Mouse (Mus musculus) kidney, postnatal 0 days (tissue): ENCODE data around the gene Platr17. TPM values are rescaled to one million over a fixed set of nuclear protein-coding genes. Genes with fewer than 3 reads are reported as not detected.

ENCODE experiments used
- ATAC-seq: fragments of 200-750 bp; cut with Nextera tagmentation; replicated peaks from 2 replicates; pipeline ENCODE4 v1.8.0; 2017; ENCODE audit warnings: low read depth, moderate number of reproducible peaks, moderate TSS enrichment, moderate library complexity; ENCODE audit not compliant: low FRiP score
- DNase-seq: peaks from one replicate; pipeline ENCODE4 v3.0.0-alpha.2; 2016; ENCODE audit warnings: low spot score
- H3K27ac ChIP-seq: fragments of 300-500 bp; sonication (generic); 2 replicates; pipeline ENCODE4 v1.5.1; 2014; ENCODE audit warnings: mild to moderate bottlenecking
- H3K27me3 ChIP-seq: fragments of 300-500 bp; sonication (generic); 2 replicates; pipeline ENCODE4 v1.6.1; 2014; ENCODE audit warnings: low read length, mixed read lengths; ENCODE audit not compliant: insufficient read depth
- H3K36me3 ChIP-seq: fragments of 300-500 bp; sonication (generic); 2 replicates; pipeline ENCODE4 v1.6.1; 2014; ENCODE audit warnings: low read length, mixed read lengths; ENCODE audit not compliant: insufficient read depth
- H3K4me1 ChIP-seq: fragments of 300-500 bp; sonication (generic); replicated peaks from 2 replicates; pipeline ENCODE4 v1.6.1; 2014; ENCODE audit warnings: antibody characterized with exemption, low read length, mixed read lengths; ENCODE audit not compliant: insufficient read depth
- H3K4me2 ChIP-seq: fragments of 300-500 bp; sonication (generic); 2 replicates; pipeline ENCODE4 v1.6.1; 2014; ENCODE audit warnings: mild to moderate bottlenecking, low read length, moderate library complexity, mixed read lengths
- H3K4me3 ChIP-seq: fragments of 300-500 bp; sonication (generic); replicated peaks from 2 replicates; pipeline ENCODE4 v1.5.1; 2014; ENCODE audit warnings: low read depth, low read length
- H3K9ac ChIP-seq: fragments of 300-500 bp; sonication (generic); 2 replicates; pipeline ENCODE4 v1.6.1; 2014; ENCODE audit warnings: low read depth, low read length
- H3K9me3 ChIP-seq: fragments of 300-500 bp; sonication (generic); replicated peaks from 2 replicates; pipeline ENCODE4 v1.6.1; 2016; ENCODE audit warnings: low read length, inconsistent platforms, mixed read lengths
- CTCF ChIP-seq: IDR thresholded peaks from 2 replicates; pipeline ENCODE4 v1.5.1; 2016; ENCODE audit warnings: antibody characterized with exemption, low read depth, mild to moderate bottlenecking, moderate library complexity
- WGBS: fragments of 180-500 bp; shearing (Covaris S2); extraction: QIAGEN DNeasy Blood & Tissue Kit; methylation state at CpG from one replicate; pipeline ENCODE4 v1.1.7; 2014; 5-methylcytosine and 5-hydroxymethylcytosine counted together
- polyA plus RNA-seq: library from polyadenylated mRNA; unstranded; fragments of >200 nt; fragmentation: Nextera tagmentation; extraction: Ambion mirVana; gene quantifications from 2 replicates; pipeline ENCODE4 v1.2.1, GENCODE M21; 2015

Platr17 gene
- polyA plus RNA-seq, 1 experiment from 2014 or later, result 0.29 TPM

DNA sequence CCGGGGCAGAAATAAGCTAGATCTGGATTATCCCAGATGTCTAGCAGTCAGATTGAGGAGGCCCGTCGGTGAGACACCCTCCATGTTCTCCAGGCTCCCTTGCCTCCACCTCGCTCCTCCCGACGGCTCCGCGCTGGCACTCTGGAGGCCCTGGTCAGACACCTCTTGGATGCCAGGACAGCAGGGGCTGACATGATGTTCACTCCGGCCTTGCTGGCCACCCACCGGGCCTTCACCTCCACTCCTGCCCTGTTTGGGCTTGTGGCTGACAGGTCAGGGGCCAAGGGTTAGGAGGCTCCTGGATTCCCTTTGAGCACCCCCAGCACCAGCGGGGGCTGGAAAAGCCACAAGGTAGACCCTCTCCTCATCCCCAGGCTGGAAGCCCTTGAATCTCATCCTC lies 27.0 kb downstream of the Platr17 start:
- Histone ChIP-seq H3K9me3 (no peaks in the 10 kb centered on the region), H3K27me3 (no peaks in the 10 kb centered on the region), H3K4me2 (no peak overlapping the region), H3K36me3 (peaks cover 16% of the 10 kb centered on the region), H3K9ac (no peak overlapping the region), H3K4me1 (peaks cover 3% of the 10 kb centered on the region; the same call in 1 of the 2 replicates), H3K4me3 (no peak overlapping the region), H3K27ac (no peak overlapping the region)
- 91% methylated on average over 11 of the region's 11 CpGs for WGBS
- no peak for ATAC-seq
- TF ChIP-seq CTCF, result no peak
- DNase-seq, result no peak

- no peak for TF ChIP-seq CTCF
- Histone ChIP-seq H3K27me3 (no peaks in the 10 kb centered on the region), H3K9me3 (no peaks in the 10 kb centered on the region), H3K4me3 (no peak overlapping the region), H3K4me2 (no peak overlapping the region), H3K36me3 (peaks cover 21% of the 10 kb centered on the region), H3K9ac (no peak overlapping the region), H3K4me1 (peaks cover 3% of the 10 kb centered on the region; the same call in 1 of the 2 replicates), H3K27ac (no peak overlapping the region)
- DNase-seq (no peak), ATAC-seq (no peak)
- 90% methylated on average over 14 of the region's 14 CpGs for WGBS
These were observed 27.5 kb downstream of the Platr17 start for GRCm38 (mm10) chr17:33932448-33932847.

GRCm38 (mm10) chr17:33932970-33933369 lies 28.0 kb downstream of the Platr17 start:
- H3K9ac ChIP-seq, result no peak overlapping the region
- 90% methylated on average over 15 of the region's 15 CpGs for WGBS
- no peaks in the 10 kb centered on the region for H3K9me3 ChIP-seq
- no peak overlapping the region for H3K4me2 ChIP-seq
- H3K4me1 ChIP-seq, result peaks cover 3% of the 10 kb centered on the region; the same call in 1 of the 2 replicates
- ATAC-seq (no peak), DNase-seq (no peak)
- H3K4me3 ChIP-seq, result no peak overlapping the region
- H3K27me3 ChIP-seq, result no peaks in the 10 kb centered on the region
- no peak for TF ChIP-seq CTCF
- no peak overlapping the region for H3K27ac ChIP-seq
- H3K36me3 ChIP-seq, result peaks cover 24% of the 10 kb centered on the region

DNA sequence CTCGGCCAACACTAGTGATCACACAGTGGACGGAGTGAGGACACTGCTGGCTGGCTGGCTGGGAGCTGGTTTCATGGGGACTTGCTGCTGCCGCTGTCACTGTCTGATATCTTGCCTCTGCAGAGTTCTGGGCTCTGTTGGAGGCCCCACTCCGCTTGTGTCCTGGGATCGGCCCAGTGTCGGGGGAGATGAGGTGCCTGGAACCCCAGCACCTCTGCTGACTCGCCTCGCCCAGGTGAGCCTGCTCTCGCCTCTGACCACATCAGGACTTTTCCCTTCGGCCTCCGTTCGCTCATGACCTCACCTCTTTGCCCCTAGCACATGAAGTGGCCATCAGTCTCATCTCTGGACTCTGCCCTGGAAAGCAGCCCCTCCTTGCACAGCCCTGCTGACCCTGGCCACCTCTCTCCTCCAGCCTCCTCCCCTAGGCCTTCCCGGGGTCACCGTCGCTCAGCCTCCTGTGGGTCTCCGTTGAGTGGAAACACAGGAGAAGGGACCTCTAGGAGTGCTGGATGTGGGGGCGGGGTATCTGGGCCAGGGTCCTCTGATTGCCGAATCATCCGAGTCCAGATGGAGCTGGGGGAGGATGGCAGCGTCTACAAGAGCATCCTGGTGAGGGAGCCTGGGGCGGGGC lies 30.6 kb downstream of the Platr17 start:
- no peaks in the 10 kb centered on the region for H3K9me3 ChIP-seq
- no peaks in the 10 kb centered on the region for H3K27me3 ChIP-seq
- no peak for ATAC-seq
- H3K4me2 ChIP-seq, result no peak overlapping the region
- no peak overlapping the region for H3K27ac ChIP-seq
- peaks cover 24% of the 10 kb centered on the region for H3K36me3 ChIP-seq
- 80% methylated on average over 20 of the region's 21 CpGs for whole genome bisulfite sequencing
- H3K4me3 ChIP-seq, result no peak overlapping the region
- no peak overlapping the region for H3K9ac ChIP-seq
- no peak for DNase-seq
- H3K4me1 ChIP-seq, result peaks cover under 1% of the 10 kb centered on the region; the same call in 1 of the 2 replicates
- no peak for TF ChIP-seq CTCF

DNA sequence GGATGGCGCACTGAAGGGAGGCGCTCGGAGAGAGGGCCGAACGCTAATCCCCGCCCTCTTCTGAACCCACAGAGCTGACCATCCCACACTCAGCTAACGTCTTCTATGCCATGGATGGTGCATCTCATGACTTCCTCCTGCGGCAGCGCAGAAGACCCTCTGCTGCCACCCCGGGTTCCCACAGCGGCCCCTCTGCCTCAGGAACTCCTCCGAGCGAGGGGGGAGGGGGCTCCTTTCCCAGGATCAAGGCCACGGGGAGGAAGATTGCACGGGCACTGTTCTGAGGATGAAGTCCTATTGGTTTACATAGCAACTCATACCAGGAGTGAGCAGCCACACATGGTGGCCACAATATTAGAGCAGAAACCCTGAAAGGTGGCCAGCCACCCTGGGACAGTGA lies 32.1 kb downstream of the Platr17 start:
- ATAC-seq (no peak), DNase-seq (no peak)
- H3K27ac ChIP-seq, result no peak overlapping the region
- peaks cover 24% of the 10 kb centered on the region for H3K36me3 ChIP-seq
- H3K4me2 ChIP-seq, result no peak overlapping the region
- WGBS, result 86% methylated on average over 15 of the region's 15 CpGs
- H3K9me3 ChIP-seq, result no peaks in the 10 kb centered on the region
- no peak overlapping the region for H3K4me3 ChIP-seq
- no peaks in the 10 kb centered on the region for H3K27me3 ChIP-seq
- TF ChIP-seq CTCF, result no peak
- no peak overlapping the region for H3K9ac ChIP-seq
- H3K4me1 ChIP-seq, result peaks cover 7% of the 10 kb centered on the region; the same call in 1 of the 2 replicates

DNA sequence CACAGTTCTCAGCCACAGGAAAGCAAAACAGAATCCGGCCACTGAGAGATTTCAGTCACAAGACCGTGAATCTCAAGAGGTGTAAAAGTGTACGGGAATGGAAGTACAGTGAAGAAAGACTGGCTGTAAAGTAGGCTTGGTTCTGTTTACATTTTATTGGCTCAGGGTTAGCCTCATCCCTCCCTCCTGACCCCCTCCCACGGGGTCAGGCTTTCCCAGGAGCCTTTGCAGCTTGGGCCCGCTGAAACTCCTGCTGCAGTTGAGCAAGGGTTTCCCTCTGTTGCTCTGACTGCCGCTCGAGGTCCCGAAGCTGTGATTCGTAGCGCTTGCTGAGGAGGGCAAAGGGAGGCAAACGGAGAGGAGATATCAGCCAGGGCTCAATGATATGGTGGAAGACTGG lies 33.8 kb downstream of the Platr17 start:
- H3K27me3 ChIP-seq, result no peaks in the 10 kb centered on the region
- ATAC-seq (no peak), DNase-seq (no peak)
- no peak overlapping the region for H3K9ac ChIP-seq
- TF ChIP-seq CTCF, result no peak
- WGBS, result 69% methylated on average over 11 of the region's 11 CpGs
- H3K9me3 ChIP-seq, result no peaks in the 10 kb centered on the region
- H3K36me3 ChIP-seq, result peaks cover 16% of the 10 kb centered on the region
- no peak overlapping the region for H3K4me2 ChIP-seq
- H3K27ac ChIP-seq, result no peak overlapping the region
- H3K4me3 ChIP-seq, result no peak overlapping the region
- peaks cover 7% of the 10 kb centered on the region; the same call in 1 of the 2 replicates for H3K4me1 ChIP-seq
